Mouse (Mus musculus) cerebellum, adult 2 months (tissue): ENCODE results near the gene Crb1. TPM values are rescaled to one million over a fixed set of nuclear protein-coding genes. Genes with fewer than 3 reads are reported as not detected.
A peak's percentile ranks its signal among the peaks of the same experiment; 100 is the strongest.

Experiments used
- DNase-seq, 2 experiments: peaks; one replicate each; pipeline ENCODE4 v3.0.0; 2021
- H3K27ac ChIP-seq: fragments of 200-500 bp; 2 replicates; pipeline ENCODE4 v1.5.1; 2012; ENCODE audit warnings: low read length, control low read depth, inconsistent platforms; ENCODE audit not compliant: insufficient read depth
- H3K27me3 ChIP-seq: fragments of 200-500 bp; 2 replicates; pipeline ENCODE4 v1.6.1; 2012; ENCODE audit warnings: inconsistent platforms, mild to moderate bottlenecking, low read length, moderate library complexity; ENCODE audit not compliant: control insufficient read depth, insufficient read depth
- H3K4me1 ChIP-seq: fragments of 200-500 bp; 2 replicates; pipeline ENCODE4 v1.6.1; 2011; ENCODE audit warnings: low read length; ENCODE audit not compliant: control insufficient read depth, insufficient read depth
- H3K4me3 ChIP-seq: fragments of 200-500 bp; replicated peaks from 2 replicates; pipeline ENCODE3; 2011; ENCODE audit warnings: mild to moderate bottlenecking, low read depth, low read length, control low read depth; ENCODE audit not compliant: insufficient read depth
- CTCF ChIP-seq: fragments of 200-500 bp; IDR thresholded peaks from 2 replicates; pipeline ENCODE4 v1.5.1; 2011; ENCODE audit warnings: low read depth, mild to moderate bottlenecking, control low read depth, low read length, moderate library complexity, borderline replicate concordance; ENCODE audit not compliant: insufficient read depth
- POLR2A ChIP-seq: fragments of 200-500 bp; IDR thresholded peaks from 2 replicates; pipeline ENCODE4 v1.6.1; 2011; ENCODE audit warnings: low read length, control low read depth, borderline replicate concordance; ENCODE audit not compliant: insufficient read depth
- WGBS: fragments of 180-500 bp; shearing (Covaris S2); methylation state at CpG from one replicate; pipeline ENCODE4 v1.1.7; 2018; 5-methylcytosine and 5-hydroxymethylcytosine counted together
- polyA plus RNA-seq: library from polyadenylated mRNA; depleted of rRNA; stranded (reverse); fragments of >200 nt; gene quantifications from 2 replicates; pipeline ENCODE4 v1.2.3, GENCODE M21; 2012

The Crb1 gene
- polyA plus RNA-seq, 1 experiment, result 0.25 TPM

DNA sequence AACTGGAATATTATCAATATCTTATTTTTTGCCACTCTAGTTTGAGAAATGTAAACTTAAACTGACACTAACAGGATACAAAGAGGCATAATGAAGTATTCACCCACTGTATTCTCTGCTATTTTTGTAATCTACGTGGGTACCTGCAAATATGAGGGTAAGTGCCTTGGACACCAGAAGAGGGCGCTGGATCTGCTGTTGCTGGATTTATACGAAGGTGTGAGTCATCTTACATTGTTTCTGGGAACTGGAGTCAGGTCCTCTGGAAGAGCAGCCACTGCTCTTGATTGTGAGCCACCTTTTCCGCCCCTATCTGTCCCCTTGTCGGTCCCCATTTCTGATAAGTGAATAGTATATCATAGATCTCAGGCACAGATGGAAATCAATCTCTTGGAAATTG is 30.8 kb upstream of the Crb1 start:
- no peak overlapping the region for H3K4me3 ChIP-seq
- no peak for DNase-seq
- H3K27me3 ChIP-seq, result no peaks in the 10 kb centered on the region
- H3K27ac ChIP-seq, result no peak overlapping the region
- H3K4me1 ChIP-seq, result no peaks in the 10 kb centered on the region
- no peak for TF ChIP-seq CTCF
- TF ChIP-seq POLR2A, result no peak
- WGBS, result 58% methylated on average over 5 of the region's 5 CpGs

GRCm38 (mm10) chr1:139405766-139406165 is 28.9 kb upstream of the Crb1 start:
- H3K4me3 ChIP-seq, result no peak overlapping the region
- H3K4me1 ChIP-seq, result no peaks in the 10 kb centered on the region
- no peak overlapping the region for H3K27ac ChIP-seq
- no peaks in the 10 kb centered on the region for H3K27me3 ChIP-seq
- DNase-seq, result no peak
- TF ChIP-seq POLR2A (no peak), CTCF (no peak)

- no peak overlapping the region for H3K27ac ChIP-seq
- no peak overlapping the region for H3K4me3 ChIP-seq
- no peak for TF ChIP-seq CTCF
- no peaks in the 10 kb centered on the region for H3K27me3 ChIP-seq
- H3K4me1 ChIP-seq, result no peaks in the 10 kb centered on the region
- WGBS, result 12% methylated on average over 1 of the region's 1 CpGs
- no peak for DNase-seq
These were observed 19.7 kb upstream of the Crb1 start for GRCm38 (mm10) chr1:139396589-139396988.

- no peak overlapping the region for H3K27ac ChIP-seq
- no peak for DNase-seq
- TF ChIP-seq POLR2A, result no peak
- TF ChIP-seq CTCF, result no peak
- WGBS, result 19% methylated on average over 2 of the region's 2 CpGs
- H3K27me3 ChIP-seq, result no peaks in the 10 kb centered on the region
- no peaks in the 10 kb centered on the region for H3K4me1 ChIP-seq
- H3K4me3 ChIP-seq, result no peak overlapping the region
These were observed 14.8 kb upstream of the Crb1 start for GRCm38 (mm10) chr1:139391747-139392146.

DNA sequence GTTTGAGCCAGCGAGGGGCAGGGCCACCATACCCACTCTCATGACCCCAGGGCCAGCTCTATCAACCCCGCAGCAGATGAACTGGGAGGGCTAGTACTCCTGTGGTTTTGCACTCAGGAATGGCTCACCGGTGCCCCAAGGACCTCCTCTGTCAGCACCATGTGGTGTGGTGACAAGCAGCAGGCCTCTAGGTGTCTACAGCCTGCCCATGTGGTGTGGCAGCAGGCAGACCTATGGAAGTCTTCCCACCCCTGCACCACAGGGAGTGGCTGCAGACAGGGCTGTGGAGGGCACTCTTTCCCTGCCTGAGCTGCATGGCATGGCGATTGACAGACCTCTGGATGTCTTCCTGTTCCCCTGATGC is 2.7 kb upstream of the Crb1 start:
- TF ChIP-seq CTCF, result no peak
- TF ChIP-seq POLR2A, result no peak
- Histone ChIP-seq H3K4me3 (no peak overlapping the region), H3K27me3 (no peaks in the 10 kb centered on the region), H3K27ac (no peak overlapping the region), H3K4me1 (no peaks in the 10 kb centered on the region)
- 31% methylated on average over 4 of the region's 4 CpGs for WGBS
- no peak for DNase-seq

DNA sequence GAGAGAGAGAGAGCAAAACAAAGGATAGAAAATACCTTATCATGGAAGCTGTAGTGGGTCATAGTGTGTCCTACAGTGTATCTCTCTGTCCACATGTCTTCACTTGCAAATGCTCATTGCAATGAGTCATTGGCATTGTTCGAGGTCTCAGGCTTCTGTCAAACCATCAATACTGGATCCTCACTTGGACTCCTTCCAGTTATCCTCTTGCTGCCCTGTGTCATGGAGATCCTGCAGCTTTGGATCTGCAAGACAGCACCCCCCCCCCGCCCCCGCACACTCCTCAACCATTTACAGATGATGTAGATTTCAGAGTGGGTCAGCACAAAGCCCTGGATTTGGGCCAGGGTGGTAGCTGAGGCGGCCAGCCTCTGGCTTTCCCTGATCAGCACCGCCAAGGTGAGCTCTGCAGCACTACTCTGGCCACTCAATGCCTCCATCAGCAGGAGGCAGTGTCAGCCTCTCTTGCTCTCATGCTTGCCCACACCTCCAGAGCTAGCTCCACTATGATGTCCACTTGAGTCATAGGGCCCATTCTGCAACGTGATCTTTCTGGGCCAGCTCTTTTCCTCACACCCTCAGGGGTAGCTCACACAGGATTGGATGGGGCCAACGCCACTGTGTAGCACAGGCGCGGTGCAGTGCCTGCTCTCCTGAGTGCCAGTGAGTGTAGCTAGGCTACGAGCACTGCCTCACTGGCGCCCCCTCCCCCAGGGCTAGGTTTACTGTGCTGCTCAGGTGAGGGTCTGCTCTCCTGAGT is 2.1 kb upstream of the Crb1 start:
- Histone ChIP-seq H3K27ac (no peak overlapping the region), H3K4me3 (no peak overlapping the region), H3K4me1 (no peaks in the 10 kb centered on the region), H3K27me3 (no peaks in the 10 kb centered on the region)
- WGBS, result 18% methylated on average over 11 of the region's 11 CpGs
- TF ChIP-seq CTCF (no peak), POLR2A (no peak)
- peak in 1 of 2 experiments; percentile 2 for DNase-seq

DNA sequence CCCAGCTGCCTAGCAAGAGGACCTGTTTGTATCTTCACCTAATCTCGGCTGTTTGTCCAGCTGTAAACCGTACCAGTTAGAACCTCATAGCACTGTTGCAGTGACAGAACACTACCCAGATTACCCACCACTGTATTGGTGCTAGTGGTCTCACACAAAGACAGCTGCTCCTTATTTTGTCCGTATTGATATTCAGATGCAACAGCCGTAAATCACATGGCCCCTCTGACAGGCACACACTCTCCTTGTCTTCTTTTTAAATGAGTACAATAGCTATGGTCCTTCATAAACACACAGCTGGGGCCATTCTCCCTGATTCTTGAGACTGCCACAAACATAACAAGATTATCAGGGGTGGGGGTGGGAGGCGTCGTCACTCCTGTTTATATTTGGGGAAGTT is 1.0 kb downstream of the Crb1 start:
- TF ChIP-seq POLR2A, result no peak
- TF ChIP-seq CTCF, result no peak
- no peak for DNase-seq
- H3K4me1 ChIP-seq, result no peaks in the 10 kb centered on the region
- no peak overlapping the region for H3K4me3 ChIP-seq
- 32% methylated on average over 6 of the region's 6 CpGs for WGBS
- no peak overlapping the region for H3K27ac ChIP-seq
- H3K27me3 ChIP-seq, result no peaks in the 10 kb centered on the region

GRCm38 (mm10) chr1:139371341-139371740 is 5.6 kb downstream of the Crb1 start:
- WGBS, result 52% methylated on average over 6 of the region's 6 CpGs
- Histone ChIP-seq H3K4me1 (no peaks in the 10 kb centered on the region), H3K4me3 (no peak overlapping the region), H3K27ac (no peak overlapping the region), H3K27me3 (no peaks in the 10 kb centered on the region)
- DNase-seq, result no peak
- TF ChIP-seq POLR2A (no peak), CTCF (no peak)
